Mouse (Mus musculus) small intestine, adult 2 months (tissue): ENCODE data around the gene Kifc1.

ENCODE experiments used
- CTCF ChIP-seq: fragments of 200-500 bp; IDR thresholded peaks from 2 replicates; pipeline ENCODE4 v1.5.1; 2012; ENCODE audit warnings: low read depth, mild to moderate bottlenecking, control low read depth, inconsistent platforms, low read length, moderate library complexity, mixed read lengths; ENCODE audit not compliant: insufficient replicate concordance, insufficient read length; ENCODE audit errors: extremely low read depth
- POLR2A ChIP-seq: fragments of 200-500 bp; IDR thresholded peaks from 2 replicates; pipeline ENCODE4 v1.6.1; 2012; ENCODE audit warnings: low read depth, mild to moderate bottlenecking, control low read depth, inconsistent platforms, low read length, moderate library complexity

GRCm38 (mm10) chr17:33899642-33900041 lies 9.2 kb upstream of the Kifc1 start:
- TF ChIP-seq CTCF = no peak
- TF ChIP-seq POLR2A = no peak
